Mouse (Mus musculus) forebrain, embryonic 14.5 days (tissue): ENCODE measurements around the gene Hmgb1. TPM values are rescaled to one million over a fixed set of nuclear protein-coding genes. Genes with fewer than 3 reads are reported as not detected.

Source experiments
- ATAC-seq: fragments of 200-750 bp; cut with Nextera tagmentation; 2 replicates; pipeline ENCODE4 v1.8.0; 2017; ENCODE audit warnings: mild to moderate bottlenecking, moderate library complexity
- DNase-seq: peaks from one replicate; pipeline ENCODE4 v3.0.0-alpha.2; 2015; ENCODE audit warnings: low spot score
- H3K27ac ChIP-seq: fragments of 300-500 bp; sonication (generic); 2 replicates; pipeline ENCODE4 v1.5.1; 2014; ENCODE audit warnings: low read depth, mild to moderate bottlenecking, control low read depth, low read length, moderate library complexity
- H3K27me3 ChIP-seq: fragments of 300-500 bp; sonication (generic); replicated peaks from 2 replicates; pipeline ENCODE4 v1.6.1; 2014; ENCODE audit warnings: low read length, control low read depth, mixed read lengths; ENCODE audit not compliant: control insufficient read depth, insufficient read depth
- H3K36me3 ChIP-seq: fragments of 300-500 bp; sonication (generic); 2 replicates; pipeline ENCODE4 v1.6.1; 2014; ENCODE audit warnings: low read length, control low read depth; ENCODE audit not compliant: control insufficient read depth, insufficient read depth
- H3K4me1 ChIP-seq: fragments of 300-500 bp; sonication (generic); 2 replicates; pipeline ENCODE4 v1.6.1; 2014; ENCODE audit warnings: antibody characterized with exemption, low read length, control low read depth; ENCODE audit not compliant: control insufficient read depth, insufficient read depth
- H3K4me2 ChIP-seq: fragments of 300-500 bp; sonication (generic); 2 replicates; pipeline ENCODE4 v1.6.1; 2014; ENCODE audit warnings: mild to moderate bottlenecking, control low read depth, low read length
- H3K4me3 ChIP-seq: fragments of 300-500 bp; sonication (generic); 2 replicates; pipeline ENCODE4 v1.5.1; 2014; ENCODE audit warnings: low read depth, low read length, control low read depth
- H3K9ac ChIP-seq: fragments of 300-500 bp; sonication (generic); 2 replicates; pipeline ENCODE4 v1.6.1; 2014; ENCODE audit warnings: mild to moderate bottlenecking, low read length, control low read depth, moderate library complexity
- H3K9me3 ChIP-seq: fragments of 300-500 bp; sonication (generic); replicated peaks from 2 replicates; pipeline ENCODE4 v1.6.1; 2016; ENCODE audit warnings: low read length, control low read depth, mixed read lengths; ENCODE audit not compliant: control insufficient read depth
- WGBS: fragments of 180-500 bp; shearing (Covaris S2); extraction: QIAGEN DNeasy Blood & Tissue Kit; methylation state at CpG from one replicate; pipeline ENCODE4 v1.1.7; 2014; 5-methylcytosine and 5-hydroxymethylcytosine counted together
- polyA plus RNA-seq: library from polyadenylated mRNA; unstranded; fragments of >200 nt; fragmentation: Nextera tagmentation; extraction: Ambion mirVana; gene quantifications from 2 replicates; pipeline ENCODE4 v1.2.1, GENCODE M21; 2014

Gene Hmgb1
- polyA plus RNA-seq, 1 experiment from 2014 or later: 1,219 TPM

- H3K4me1 ChIP-seq: peaks cover 3% of the 10 kb centered on the region; the same call in 1 of the 2 replicates
- H3K4me2 ChIP-seq: no peak overlapping the region
- no peak for DNase-seq
- no peaks in the 10 kb centered on the region for H3K9me3 ChIP-seq
- H3K36me3 ChIP-seq: no peaks in the 10 kb centered on the region
- H3K4me3 ChIP-seq: no peak overlapping the region
- H3K27me3 ChIP-seq: no peaks in the 10 kb centered on the region
- 35% methylated on average over 9 of the region's 9 CpGs for WGBS
- H3K9ac ChIP-seq: no peak overlapping the region
- H3K27ac ChIP-seq: no peak overlapping the region
- ATAC-seq: no peak
Measured at GRCm38 (mm10) chr5:149005083-149005482, 179.2 kb downstream of the Hmgb1 start.

DNA sequence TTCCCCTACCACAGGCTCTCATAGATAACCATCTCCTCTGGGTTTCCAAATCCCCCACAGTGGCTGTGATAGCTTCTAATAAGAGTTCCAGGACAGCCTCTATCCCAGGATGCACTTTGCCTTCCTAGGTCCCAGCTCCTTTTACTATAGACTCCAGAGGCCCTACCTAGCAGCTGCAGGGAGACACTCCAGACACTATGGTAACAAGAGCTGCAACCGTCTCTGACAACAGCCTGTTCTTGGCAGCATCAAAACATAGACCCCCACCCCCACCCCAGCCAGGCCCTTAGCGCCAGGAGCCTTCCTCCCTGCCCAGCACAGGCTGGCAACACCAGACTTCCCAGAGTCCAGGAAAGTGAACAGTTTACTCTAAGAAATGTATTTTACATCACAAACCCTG is 181.2 kb downstream of the Hmgb1 start:
- no peaks in the 10 kb centered on the region for H3K9me3 ChIP-seq
- H3K27ac ChIP-seq: no peak overlapping the region
- H3K36me3 ChIP-seq: no peaks in the 10 kb centered on the region
- 0 out of 2 replicates have a peak overlapping the region, but pooled peaks have one; percentile 13 for H3K9ac ChIP-seq
- no peak for DNase-seq
- H3K27me3 ChIP-seq: no peaks in the 10 kb centered on the region
- ATAC-seq: no peak
- 36% methylated on average over 2 of the region's 2 CpGs for WGBS
- peaks cover 3% of the 10 kb centered on the region; the same call in 1 of the 2 replicates for H3K4me1 ChIP-seq
- no peak overlapping the region for H3K4me2 ChIP-seq
- no peak overlapping the region for H3K4me3 ChIP-seq

DNA sequence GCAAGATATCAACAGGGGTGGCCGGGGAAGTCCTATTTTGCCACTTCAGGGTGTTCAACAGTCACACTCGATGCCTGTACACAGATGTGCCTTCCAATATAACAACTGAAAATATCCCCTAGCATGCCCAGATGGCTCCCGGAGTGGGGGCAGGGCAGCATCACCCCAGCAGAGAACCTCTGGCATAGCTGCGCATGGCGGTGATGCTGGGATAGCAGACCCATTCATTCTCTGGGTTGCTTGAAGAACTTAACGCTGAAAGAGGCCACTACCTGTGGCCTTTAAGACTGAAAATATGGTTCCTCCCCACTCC is 181.5 kb downstream of the Hmgb1 start:
- Histone ChIP-seq H3K27ac (no peak overlapping the region), H3K36me3 (no peaks in the 10 kb centered on the region), H3K4me1 (peaks cover 3% of the 10 kb centered on the region; the same call in 1 of the 2 replicates), H3K27me3 (no peaks in the 10 kb centered on the region), H3K4me3 (no peak overlapping the region), H3K9ac (0 out of 2 replicates have a peak overlapping the region, but pooled peaks have one; percentile 13), H3K9me3 (no peaks in the 10 kb centered on the region), H3K4me2 (no peak overlapping the region)
- DNase-seq: no peak
- 86% methylated on average over 6 of the region's 6 CpGs for WGBS
- ATAC-seq: no peak

- Histone ChIP-seq H3K4me1 (peaks cover 3% of the 10 kb centered on the region; the same call in 1 of the 2 replicates), H3K4me2 (no peak overlapping the region), H3K4me3 (no peak overlapping the region), H3K9ac (no peak overlapping the region), H3K9me3 (no peaks in the 10 kb centered on the region), H3K27ac (no peak overlapping the region), H3K27me3 (no peaks in the 10 kb centered on the region), H3K36me3 (no peaks in the 10 kb centered on the region)
- no peak for DNase-seq
- ATAC-seq: no peak
- WGBS: 74% methylated on average over 20 of the region's 20 CpGs
Measured at GRCm38 (mm10) chr5:149002034-149002802, 182.1 kb downstream of the Hmgb1 start.

DNA sequence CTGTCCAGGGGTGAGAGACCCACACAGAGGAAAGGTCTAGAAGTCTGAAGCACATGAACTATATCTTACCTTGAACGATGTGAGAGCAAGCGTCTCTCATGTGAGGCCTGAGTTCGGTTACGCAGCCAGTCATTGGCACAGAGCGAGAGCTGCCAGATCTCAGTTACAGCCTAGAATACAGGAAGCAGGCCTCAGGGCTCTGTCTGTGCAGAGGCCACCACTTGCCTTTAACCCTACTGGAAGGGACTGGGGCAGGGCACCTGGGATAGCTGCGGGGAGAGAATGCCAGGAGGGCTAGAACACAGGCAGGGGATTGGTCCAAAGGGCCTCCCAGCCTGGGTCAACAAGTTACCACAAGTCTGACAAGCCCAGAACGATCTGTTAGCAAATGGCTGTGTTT is 184.5 kb downstream of the Hmgb1 start:
- no peaks in the 10 kb centered on the region for H3K9me3 ChIP-seq
- 93% methylated on average over 7 of the region's 7 CpGs for WGBS
- no peaks in the 10 kb centered on the region for H3K27me3 ChIP-seq
- no peaks in the 10 kb centered on the region for H3K36me3 ChIP-seq
- peaks cover 6% of the 10 kb centered on the region for H3K4me1 ChIP-seq
- no peak overlapping the region for H3K4me2 ChIP-seq
- H3K4me3 ChIP-seq: no peak overlapping the region
- no peak overlapping the region for H3K27ac ChIP-seq
- no peak for DNase-seq
- H3K9ac ChIP-seq: no peak overlapping the region
- no peak for ATAC-seq

GRCm38 (mm10) chr5:148998512-148998911 is 185.8 kb downstream of the Hmgb1 start:
- Histone ChIP-seq H3K36me3 (no peaks in the 10 kb centered on the region), H3K27me3 (no peaks in the 10 kb centered on the region), H3K4me3 (no peak overlapping the region), H3K9ac (no peak overlapping the region), H3K9me3 (no peaks in the 10 kb centered on the region), H3K4me2 (no peak overlapping the region), H3K27ac (no peak overlapping the region), H3K4me1 (peaks cover 14% of the 10 kb centered on the region)
- DNase-seq (no peak), ATAC-seq (no peak)
- WGBS: 87% methylated on average over 14 of the region's 14 CpGs

DNA sequence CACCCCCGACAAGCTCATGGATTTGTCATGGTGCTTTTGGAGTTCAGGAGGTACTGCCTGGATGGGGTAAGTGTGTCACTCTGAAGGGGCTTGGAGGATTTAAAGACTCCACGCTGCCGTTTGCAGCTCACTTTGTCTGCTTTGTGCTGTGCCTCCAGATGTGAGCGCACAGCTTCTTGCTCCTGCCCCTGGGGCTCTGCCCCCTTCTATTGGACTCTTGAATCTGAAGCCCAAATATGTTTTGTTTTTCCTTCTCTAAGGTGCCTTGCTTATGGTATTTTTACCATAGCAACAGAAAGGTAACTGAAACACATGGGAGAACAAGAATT is 187.6 kb downstream of the Hmgb1 start:
- DNase-seq (no peak), ATAC-seq (no peak)
- H3K36me3 ChIP-seq: no peaks in the 10 kb centered on the region
- no peak overlapping the region for H3K4me2 ChIP-seq
- peaks cover 14% of the 10 kb centered on the region for H3K4me1 ChIP-seq
- H3K27ac ChIP-seq: no peak overlapping the region
- WGBS: 66% methylated on average over 4 of the region's 4 CpGs
- no peak overlapping the region for H3K4me3 ChIP-seq
- no peaks in the 10 kb centered on the region for H3K9me3 ChIP-seq
- H3K9ac ChIP-seq: no peak overlapping the region
- no peaks in the 10 kb centered on the region for H3K27me3 ChIP-seq

Other genes starting within 250 kb of the Hmgb1 start
- 8.4 TPM in 1 of 2 replicates, not detected in the other for gene Gm42791, start 189.3 kb downstream of the Hmgb1 start, polyA plus RNA-seq
- gene Uspl1, start 139 bp downstream of the Hmgb1 start, polyA plus RNA-seq: 57.5 and 59.9 TPM in 2 replicates
- gene Alox5ap, start 80.3 kb upstream of the Hmgb1 start, polyA plus RNA-seq: 8.6 and 12.7 TPM in 2 replicates
- gene Medag, start 227.3 kb upstream of the Hmgb1 start, polyA plus RNA-seq: 1.3 and 1.6 TPM in 2 replicates